Mouse (Mus musculus) erythroblast, embryonic 14.5 days (primary cell): ENCODE measurements around the gene Srd5a1. TPM values are rescaled to one million over a fixed set of nuclear protein-coding genes. Genes with fewer than 3 reads are reported as not detected.
"Not testable (repeated sequence)": the region's sequence is repeated elsewhere in the genome, so short reads cannot be mapped to it uniquely, and the experiment has no call there.

Experiments
- H3K27me3 ChIP-seq: 2 replicates; pipeline ENCODE4 v1.6.1; 2012; ENCODE audit warnings: inconsistent platforms; ENCODE audit not compliant: control insufficient read depth
- H3K36me3 ChIP-seq: 2 replicates; pipeline ENCODE4 v1.6.1; 2012; ENCODE audit warnings: mild to moderate bottlenecking, inconsistent platforms; ENCODE audit not compliant: control insufficient read depth
- H3K4me1 ChIP-seq: 2 replicates; pipeline ENCODE4 v1.6.1; 2012; ENCODE audit warnings: inconsistent platforms; ENCODE audit not compliant: control insufficient read depth
- H3K4me3 ChIP-seq: replicated peaks from 2 replicates; pipeline ENCODE3; 2012; ENCODE audit warnings: moderate library complexity, mild to moderate bottlenecking, inconsistent platforms
- H3K9me3 ChIP-seq: 2 replicates; pipeline ENCODE4 v1.6.1; 2012; ENCODE audit warnings: low read length, inconsistent platforms, mixed read lengths; ENCODE audit not compliant: control insufficient read depth
- GATA1 ChIP-seq: IDR thresholded peaks from 2 replicates; pipeline ENCODE4 v1.6.1; 2012; ENCODE audit warnings: low read length, inconsistent platforms, mixed read lengths
- TAL1 ChIP-seq: IDR thresholded peaks from 3 replicates; pipeline ENCODE4 v1.6.1; 2012; ENCODE audit warnings: low read length, inconsistent platforms, mixed read lengths
- polyA plus RNA-seq: library from polyadenylated mRNA; stranded (reverse); fragments of >175 nt; gene quantifications from 2 replicates; pipeline ENCODE4 v1.2.3, GENCODE M21; 2012

Gene Srd5a1
- polyA plus RNA-seq, 1 experiment, result 0.03 TPM

GRCm38 (mm10) chr13:69640126-69640525 is 28.9 kb upstream of the Srd5a1 start:
- peaks cover 38% of the 10 kb centered on the region for H3K36me3 ChIP-seq
- no peaks in the 10 kb centered on the region for H3K27me3 ChIP-seq
- H3K9me3 ChIP-seq, result no peaks in the 10 kb centered on the region
- no peak for TF ChIP-seq GATA1
- no peak for TF ChIP-seq TAL1
- H3K4me1 ChIP-seq, result no peaks in the 10 kb centered on the region
- no peak overlapping the region for H3K4me3 ChIP-seq

GRCm38 (mm10) chr13:69639251-69639650 is 28.0 kb upstream of the Srd5a1 start:
- Histone ChIP-seq H3K4me1 (no peaks in the 10 kb centered on the region), H3K4me3 (no peak overlapping the region), H3K36me3 (peaks cover 46% of the 10 kb centered on the region), H3K9me3 (no peaks in the 10 kb centered on the region), H3K27me3 (no peaks in the 10 kb centered on the region)
- TF ChIP-seq TAL1 (no peak), GATA1 (no peak)

- H3K36me3 ChIP-seq, result peaks cover 57% of the 10 kb centered on the region
- TF ChIP-seq TAL1 (no peak), GATA1 (no peak)
Measured at GRCm38 (mm10) chr13:69638108-69638626, 26.9 kb upstream of the Srd5a1 start.

GRCm38 (mm10) chr13:69637657-69638056 is 26.4 kb upstream of the Srd5a1 start:
- H3K27me3 ChIP-seq, result no peaks in the 10 kb centered on the region
- H3K36me3 ChIP-seq, result peaks cover 62% of the 10 kb centered on the region
- TF ChIP-seq GATA1 (no peak), TAL1 (no peak)
- H3K4me3 ChIP-seq, result no peak overlapping the region
- peaks cover 2% of the 10 kb centered on the region for H3K4me1 ChIP-seq
- H3K9me3 ChIP-seq, result no peaks in the 10 kb centered on the region

More at GRCm38 (mm10) chr13:69638108-69638626, 26.9 kb upstream of the Srd5a1 start:
- Histone ChIP-seq H3K27me3 (no peaks in the 10 kb centered on the region), H3K9me3 (no peaks in the 10 kb centered on the region), H3K4me1 (peaks cover 2% of the 10 kb centered on the region), H3K4me3 (no peak overlapping the region)

GRCm38 (mm10) chr13:69636816-69637215 is 25.6 kb upstream of the Srd5a1 start:
- Histone ChIP-seq H3K36me3 (peaks cover 69% of the 10 kb centered on the region), H3K9me3 (no peaks in the 10 kb centered on the region)
- no peak for TF ChIP-seq GATA1
- no peak for TF ChIP-seq TAL1

GRCm38 (mm10) chr13:69636375-69636774 is 25.1 kb upstream of the Srd5a1 start:
- no peaks in the 10 kb centered on the region for H3K27me3 ChIP-seq
- no peaks in the 10 kb centered on the region for H3K9me3 ChIP-seq
- peaks cover 2% of the 10 kb centered on the region for H3K4me1 ChIP-seq
- H3K4me3 ChIP-seq, result no peak overlapping the region
- peaks cover 73% of the 10 kb centered on the region for H3K36me3 ChIP-seq
- TF ChIP-seq TAL1 (no peak), GATA1 (no peak)

More at GRCm38 (mm10) chr13:69636816-69637215, 25.6 kb upstream of the Srd5a1 start:
- Histone ChIP-seq H3K4me1 (peaks cover 2% of the 10 kb centered on the region), H3K4me3 (no peak overlapping the region), H3K27me3 (no peaks in the 10 kb centered on the region)

GRCm38 (mm10) chr13:69635836-69636235 is 24.6 kb upstream of the Srd5a1 start:
- not testable (repeated sequence) for H3K9me3 ChIP-seq, H3K4me1 ChIP-seq, H3K4me3 ChIP-seq, H3K27me3 ChIP-seq
- H3K36me3 ChIP-seq, result peaks cover 79% of the 10 kb centered on the region

GRCm38 (mm10) chr13:69633988-69634387 is 22.7 kb upstream of the Srd5a1 start:
- Histone ChIP-seq H3K4me3 (no peak overlapping the region), H3K9me3 (no peaks in the 10 kb centered on the region), H3K36me3 (peaks cover 88% of the 10 kb centered on the region), H3K27me3 (no peaks in the 10 kb centered on the region), H3K4me1 (peaks cover 2% of the 10 kb centered on the region)
- TF ChIP-seq GATA1 (no peak), TAL1 (no peak)

- no peak overlapping the region for H3K4me3 ChIP-seq
- no peaks in the 10 kb centered on the region for H3K27me3 ChIP-seq
- peaks cover 93% of the 10 kb centered on the region for H3K36me3 ChIP-seq
- H3K4me1 ChIP-seq, result peaks cover 2% of the 10 kb centered on the region
- TF ChIP-seq TAL1 (no peak), GATA1 (no peak)
- no peaks in the 10 kb centered on the region for H3K9me3 ChIP-seq
Measured at GRCm38 (mm10) chr13:69633551-69633950, 22.3 kb upstream of the Srd5a1 start.

GRCm38 (mm10) chr13:69631659-69632058 is 20.4 kb upstream of the Srd5a1 start:
- TF ChIP-seq TAL1, result no peak
- TF ChIP-seq GATA1, result no peak
- peaks cover 2% of the 10 kb centered on the region for H3K4me1 ChIP-seq

More at GRCm38 (mm10) chr13:69631659-69632058, 20.4 kb upstream of the Srd5a1 start:
- H3K4me3 ChIP-seq, result no peak overlapping the region
- H3K36me3 ChIP-seq, result peaks cover 97% of the 10 kb centered on the region
- H3K9me3 ChIP-seq, result no peaks in the 10 kb centered on the region
- H3K27me3 ChIP-seq, result no peaks in the 10 kb centered on the region
